Mouse (Mus musculus): ENCODE results near the gene Calb2.

- TF ChIP-seq CTCF (IDR thresholded peaks at IDR 0.05; ENCODE audit: low read depth) (no peak), EP300 (IDR thresholded peaks at IDR 0.05; ENCODE audit: low read depth) (no peak)
These were observed 28.7 kb upstream of the Calb2 start for GRCm38 (mm10) chr8:110196678-110197077.
